Mouse (Mus musculus) mouse embryonic stem cell (cell line): ENCODE data around the gene Tdp2.

Experiments
- in situ Hi-C, 2 experiments: fragments of 300-500 bp; cut with MboI; formaldehyde crosslinking; loops; 1 replicate in 1 of 2; 3 replicates in 1 of 2; pipeline ENCODE4 v1.14.3; 2019 to 2020; ENCODE audit warnings: low sequenced_read_pairs in 2 of 2, low pct_unique_long_range_greater_than_20kb in 1 of 2, mixed read lengths in 1 of 2; ENCODE audit not compliant: unreplicated experiment in 1 of 2

Gene Tdp2

GRCm38 (mm10) chr13:24866430-24867402 lies 35.2 kb downstream of the Tdp2 start:
- in situ Hi-C loops = no loop called here

DNA sequence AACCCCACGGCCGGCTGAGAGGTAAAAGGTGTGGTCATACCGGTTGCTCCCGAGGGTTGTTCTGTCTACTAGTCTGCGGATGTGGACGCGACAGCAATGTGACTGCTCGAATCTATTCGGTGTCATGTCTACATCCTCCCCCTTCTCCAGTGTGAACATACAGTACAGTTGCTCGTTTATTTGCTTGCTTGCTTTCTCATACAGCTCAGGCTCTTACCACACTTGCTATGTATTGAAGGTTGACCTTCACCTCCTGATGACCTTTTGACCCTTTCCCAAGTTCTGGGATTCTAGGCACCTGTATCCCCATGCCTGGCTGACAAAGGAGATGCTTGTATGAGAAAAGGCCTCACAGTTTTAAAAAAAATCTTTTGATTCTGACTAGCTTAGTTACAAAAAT lies 36.3 kb downstream of the Tdp2 start:
- in situ Hi-C loops = no loop called here

GRCm38 (mm10) chr13:24868233-24868632 lies 36.8 kb downstream of the Tdp2 start:
- in situ Hi-C loops = no loop called here

DNA sequence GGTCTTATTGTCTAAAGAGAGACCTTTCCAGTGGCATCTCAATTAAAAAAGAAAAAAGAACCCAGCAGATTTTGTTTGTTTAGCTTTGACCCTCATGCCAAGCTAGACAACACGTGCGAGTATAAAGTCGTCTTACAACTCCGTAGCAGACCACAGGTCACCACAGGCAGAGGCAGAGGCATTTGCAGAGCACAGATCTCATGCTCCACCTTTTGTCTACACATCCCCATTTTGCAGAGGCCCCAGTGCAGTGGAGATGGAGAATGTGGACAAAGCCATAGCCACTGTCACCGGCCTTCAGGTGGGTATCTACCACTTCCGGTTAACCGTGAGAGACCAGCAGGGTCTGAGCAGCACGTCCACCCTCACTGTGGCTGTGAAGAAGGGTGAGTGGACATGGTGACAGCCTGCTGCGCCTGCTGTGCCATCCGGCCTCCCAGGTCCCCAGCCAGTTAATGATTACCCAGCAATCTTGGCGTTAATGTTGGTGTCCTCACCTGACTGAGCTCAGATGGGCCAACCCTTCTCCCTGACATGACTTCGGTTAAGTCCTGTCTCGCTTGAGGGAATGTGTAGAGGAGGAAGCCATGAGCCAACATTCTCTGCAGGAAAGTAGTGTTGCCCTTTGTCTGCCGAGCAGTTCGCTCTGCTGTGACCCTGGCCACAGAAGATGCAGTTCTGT lies 48.0 kb downstream of the Tdp2 start:
- in situ Hi-C loops = no loop called here

DNA sequence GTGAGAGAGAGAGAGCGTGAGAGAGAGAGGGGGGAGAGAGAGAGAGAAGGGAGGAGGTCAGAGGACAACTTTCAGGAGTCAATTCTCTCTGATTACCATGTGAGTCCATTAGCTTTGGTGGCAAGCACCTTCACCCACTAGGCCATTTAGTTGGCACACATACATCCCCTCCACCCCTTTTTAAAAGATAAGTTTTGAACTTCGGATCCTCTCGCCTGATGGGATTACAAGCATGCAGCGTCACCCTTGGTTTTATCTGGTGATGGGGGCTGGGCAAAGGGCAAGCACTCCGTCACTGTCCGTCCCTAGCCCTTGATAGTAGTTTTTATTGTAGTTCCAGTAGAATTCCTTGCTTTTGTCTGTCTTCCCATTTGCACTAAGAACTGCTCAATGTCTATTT lies 48.7 kb downstream of the Tdp2 start:
- in situ Hi-C loops = no loop called here

DNA sequence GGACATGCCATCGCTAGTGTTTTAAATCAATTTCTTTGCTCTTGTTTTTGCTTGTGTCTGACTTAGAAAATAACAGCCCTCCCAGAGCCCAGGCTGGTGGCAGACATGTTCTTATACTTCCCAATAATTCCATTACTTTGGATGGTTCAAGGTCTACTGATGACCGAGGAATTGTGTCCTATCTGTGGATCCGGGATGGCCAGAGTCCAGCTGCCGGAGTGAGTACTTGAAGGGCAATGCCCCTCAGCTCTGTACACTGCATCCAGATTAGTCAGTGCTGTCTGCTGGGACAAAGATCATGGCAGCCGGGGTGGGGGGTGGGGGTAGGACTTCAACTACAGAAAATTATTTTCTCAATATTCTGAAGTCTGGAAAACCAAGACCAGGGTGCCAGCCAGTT lies 49.2 kb downstream of the Tdp2 start:
- in situ Hi-C loops = no loop called here

DNA sequence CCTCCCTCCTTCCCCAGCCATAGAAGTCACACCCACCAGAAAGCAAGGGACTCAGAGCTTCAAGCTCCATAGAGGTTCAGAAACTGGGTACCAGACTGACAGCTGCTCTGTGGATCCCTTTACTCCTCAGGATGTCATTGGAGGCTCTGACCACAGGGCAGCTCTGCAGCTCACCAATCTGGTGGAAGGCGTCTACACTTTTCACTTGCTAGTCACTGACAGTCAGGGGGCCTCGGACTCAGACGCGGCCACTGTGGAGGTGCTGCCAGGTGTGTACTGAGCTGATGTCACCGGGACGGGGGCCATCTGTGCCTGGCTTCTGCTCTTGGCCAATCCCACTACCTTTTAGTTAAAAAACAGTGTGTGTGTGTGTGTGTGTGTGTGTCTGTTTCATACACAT lies 50.9 kb downstream of the Tdp2 start:
- in situ Hi-C loops = no loop called here

- in situ Hi-C loops = no loop called here
Observed at GRCm38 (mm10) chr13:24889554-24889953, 58.1 kb downstream of the Tdp2 start.
